Mouse (Mus musculus) MEL (cell line): ENCODE measurements around the gene Grip1. TPM values are rescaled to one million over a fixed set of nuclear protein-coding genes. Genes with fewer than 3 reads are reported as not detected.

ENCODE experiments used
- DNase-seq: peaks from one replicate; pipeline ENCODE4 v3.0.0; 2011; ENCODE audit warnings: low read depth, low spot score
- H3K27ac ChIP-seq: 2 replicates; pipeline ENCODE4 v1.5.1; 2012; ENCODE audit warnings: low read depth, mild to moderate bottlenecking, control low read depth, low read length, moderate library complexity; ENCODE audit not compliant: control insufficient read depth
- H3K27me3 ChIP-seq, 2 experiments: fragments of 150-350 bp in 1 of 2; sonication (generic) in 1 of 2; 2 replicates each; pipeline ENCODE4 v1.6.1; 2012; ENCODE audit warnings: low read length in 2 of 2, mild to moderate bottlenecking in 2 of 2, improper control_type of control experiment in 1 of 2, moderate library complexity in 1 of 2; ENCODE audit not compliant: insufficient read depth in 2 of 2, control insufficient read depth in 1 of 2
- H3K36me3 ChIP-seq, 2 experiments: 2 replicates each; pipeline ENCODE4 v1.6.1; 2012 to 2014; ENCODE audit warnings: low read length in 2 of 2, improper control_type of control experiment in 1 of 2, inconsistent platforms in 1 of 2, mild to moderate bottlenecking in 1 of 2; ENCODE audit not compliant: insufficient read depth in 2 of 2, control insufficient read depth in 1 of 2
- H3K4me1 ChIP-seq, 2 experiments: fragments of 150-350 bp in 1 of 2; sonication (generic) in 1 of 2; 2 replicates each; pipeline ENCODE4 v1.6.1; 2012; ENCODE audit warnings: low read length in 2 of 2, improper control_type of control experiment in 1 of 2, mild to moderate bottlenecking in 1 of 2; ENCODE audit not compliant: insufficient read depth in 2 of 2, control insufficient read depth in 1 of 2
- H3K4me3 ChIP-seq, 2 experiments: fragments of 150-350 bp in 1 of 2; sonication (generic) in 1 of 2; 2 replicates each; pipeline ENCODE4 v1.5.1; 2012; ENCODE audit warnings: low read depth in 2 of 2, low read length in 2 of 2, mild to moderate bottlenecking in 2 of 2, moderate library complexity in 2 of 2, control low read depth in 1 of 2, improper control_type of control experiment in 1 of 2; ENCODE audit not compliant: control insufficient read depth in 1 of 2, insufficient read depth in 1 of 2
- H3K79me2 ChIP-seq: 2 replicates; pipeline ENCODE4 v1.6.1; 2012; ENCODE audit warnings: mild to moderate bottlenecking, low read length, moderate library complexity; ENCODE audit not compliant: control insufficient read depth, poor library complexity, insufficient read depth
- H3K9ac ChIP-seq: 2 replicates; pipeline ENCODE4 v1.6.1; 2012; ENCODE audit warnings: low read depth, mild to moderate bottlenecking, control low read depth, low read length, moderate library complexity; ENCODE audit not compliant: control insufficient read depth, poor library complexity, severe bottlenecking
- H3K9me3 ChIP-seq: fragments of 150-350 bp; sonication (generic); replicated peaks from 2 replicates; pipeline ENCODE4 v1.6.1; 2012; ENCODE audit warnings: mild to moderate bottlenecking, low read length, improper control_type of control experiment, moderate library complexity; ENCODE audit not compliant: insufficient read depth
- BHLHE40 ChIP-seq: IDR thresholded peaks from 2 replicates; pipeline ENCODE4 v1.6.1; 2012; ENCODE audit warnings: low read depth, mild to moderate bottlenecking, inconsistent platforms, low read length, improper control_type of control experiment, borderline replicate concordance
- CHD2 ChIP-seq: IDR thresholded peaks from 2 replicates; pipeline ENCODE4 v1.6.1; 2011; ENCODE audit warnings: low read length, improper control_type of control experiment
- E2F4 ChIP-seq: IDR thresholded peaks from 2 replicates; pipeline ENCODE4 v1.6.1; 2011; ENCODE audit warnings: low read depth, low read length, improper control_type of control experiment, borderline replicate concordance
- ELF1 ChIP-seq: IDR thresholded peaks from 2 replicates; pipeline ENCODE4 v1.6.1; 2014; ENCODE audit warnings: low read depth, mild to moderate bottlenecking, inconsistent platforms, low read length, improper control_type of control experiment, moderate library complexity
- ETS1 ChIP-seq: IDR thresholded peaks from 2 replicates; pipeline ENCODE4 v1.6.1; 2012; ENCODE audit warnings: low read depth, mild to moderate bottlenecking, inconsistent platforms, low read length, improper control_type of control experiment, moderate library complexity
- GABPA ChIP-seq: IDR thresholded peaks from 2 replicates; pipeline ENCODE4 v1.6.1; 2012; ENCODE audit warnings: low read depth, mild to moderate bottlenecking, inconsistent platforms, low read length, improper control_type of control experiment, moderate library complexity
- HCFC1 ChIP-seq: IDR thresholded peaks from 2 replicates; pipeline ENCODE4 v1.6.1; 2012; ENCODE audit warnings: low read depth, mild to moderate bottlenecking, inconsistent platforms, low read length, improper control_type of control experiment, moderate library complexity
- KAT2A ChIP-seq: conservative IDR thresholded peaks from 2 replicates; pipeline ENCODE4 v1.6.1; 2012; ENCODE audit warnings: low read depth, low read length, improper control_type of control experiment, inconsistent platforms
- MAX ChIP-seq: IDR thresholded peaks from 2 replicates; pipeline ENCODE4 v1.6.1; 2011; ENCODE audit warnings: low read length, improper control_type of control experiment
- MEF2A ChIP-seq: IDR thresholded peaks from 2 replicates; pipeline ENCODE4 v1.6.1; 2014; ENCODE audit warnings: low read depth, mild to moderate bottlenecking, inconsistent platforms, low read length, improper control_type of control experiment; ENCODE audit not compliant: poor library complexity, insufficient replicate concordance, severe bottlenecking; ENCODE audit errors: extremely low read depth
- MYB ChIP-seq: IDR thresholded peaks from 2 replicates; pipeline ENCODE4 v1.6.1; 2011; ENCODE audit warnings: mild to moderate bottlenecking, low read depth, low read length, improper control_type of control experiment
- MYC ChIP-seq: IDR thresholded peaks from 2 replicates; pipeline ENCODE4 v1.6.1; 2011; ENCODE audit warnings: low read depth, mild to moderate bottlenecking, low read length, improper control_type of control experiment, moderate library complexity
- POLR2A ChIP-seq, 2 experiments: IDR thresholded peaks; 2 replicates each; pipeline ENCODE4 v1.6.1; 2011 to 2012; ENCODE audit warnings: low read length in 2 of 2, mild to moderate bottlenecking in 2 of 2, control low read depth in 1 of 2, improper control_type of control experiment in 1 of 2, low read depth in 1 of 2, moderate library complexity in 1 of 2; ENCODE audit not compliant: control insufficient read depth in 1 of 2, insufficient read depth in 1 of 2, poor library complexity in 1 of 2
- RAD21 ChIP-seq: IDR thresholded peaks from 2 replicates; pipeline ENCODE4 v1.6.1; 2011; ENCODE audit warnings: mild to moderate bottlenecking, low read depth, low read length, improper control_type of control experiment
- TAL1 ChIP-seq: IDR thresholded peaks from 2 replicates; pipeline ENCODE4 v1.6.1; 2012; ENCODE audit warnings: mild to moderate bottlenecking, inconsistent platforms, low read length, moderate library complexity, mixed read lengths
- USF1 ChIP-seq: IDR thresholded peaks from 2 replicates; pipeline ENCODE4 v1.6.1; 2014; ENCODE audit warnings: low read depth, mild to moderate bottlenecking, inconsistent platforms, low read length, improper control_type of control experiment, moderate library complexity
- USF2 ChIP-seq, 2 experiments: IDR thresholded peaks; 2 replicates each; pipeline ENCODE4 v1.6.1; 2011 to 2012; ENCODE audit warnings: improper control_type of control experiment in 2 of 2, low read length in 2 of 2, borderline replicate concordance in 1 of 2, inconsistent platforms in 1 of 2, low read depth in 1 of 2, mild to moderate bottlenecking in 1 of 2; ENCODE audit not compliant: insufficient read depth in 1 of 2
- ZMIZ1 ChIP-seq: IDR thresholded peaks from 2 replicates; pipeline ENCODE4 v1.6.1; 2012; ENCODE audit warnings: low read depth, mild to moderate bottlenecking, inconsistent platforms, low read length, improper control_type of control experiment, moderate library complexity
- ZNF384 ChIP-seq: IDR thresholded peaks from 2 replicates; pipeline ENCODE4 v1.6.1; 2012; ENCODE audit warnings: low read depth, mild to moderate bottlenecking, inconsistent platforms, low read length, improper control_type of control experiment
- polyA plus RNA-seq, 2 experiments: library from polyadenylated mRNA; stranded (reverse) in 1 of 2; unstranded in 1 of 2; fragments of >175 nt in 1 of 2; fragments of >200 nt in 1 of 2; gene quantifications; 2 replicates each; pipeline versions ENCODE4 v1.2.1 to v1.2.4; 2012; ENCODE audit warnings: low replicate concordance in 2 of 2, low read depth in 1 of 2; ENCODE audit not compliant: insufficient read length in 2 of 2, insufficient read depth in 1 of 2, missing spikeins in 1 of 2
- total RNA-seq: library from RNA; depleted of rRNA; stranded (reverse); fragments of 300-350 nt; gene quantifications from 2 replicates; pipeline ENCODE4 v1.2.3, GENCODE M21; 2012; rRNA removed

The Grip1 gene
- total and polyA plus RNA-seq, 3 experiments = 0.04 TPM; not detected in 2

DNA sequence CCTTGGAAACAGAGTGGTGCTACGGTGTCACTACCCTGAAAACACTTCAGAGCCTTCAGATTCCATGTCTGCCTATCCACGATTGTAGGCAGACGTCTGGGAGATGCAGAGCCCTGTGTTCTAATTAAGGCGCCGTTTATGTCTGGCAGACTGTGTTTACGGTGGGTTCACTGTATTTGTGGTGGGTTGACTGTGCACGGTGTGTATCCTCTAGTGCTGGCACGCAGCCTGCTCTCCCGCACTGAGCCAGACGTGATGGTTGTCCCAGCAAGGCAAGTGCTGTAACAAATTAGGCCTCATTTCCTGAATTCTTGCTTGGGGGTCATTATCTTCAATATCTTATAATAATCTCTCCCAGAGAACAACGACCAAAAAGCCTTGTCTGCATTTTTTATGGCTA is 680.1 kb downstream of the Grip1 start:
- TF ChIP-seq RAD21 = no peak
- no peak for TF ChIP-seq HCFC1
- TF ChIP-seq USF2 (IDR thresholded peaks at IDR 0.05; ENCODE audit: borderline replicate concordance in 1 of 2, insufficient read depth in 1 of 2, low read depth in 1 of 2, low read length in 2 of 2) = no peak
- no peak for TF ChIP-seq ETS1
- H3K27me3 ChIP-seq = no peaks in the 10 kb centered on the region
- no peak overlapping the region for H3K4me3 ChIP-seq
- no peak for DNase-seq
- no peaks in the 10 kb centered on the region for H3K9me3 ChIP-seq
- no peaks in the 10 kb centered on the region for H3K4me1 ChIP-seq
- no peaks in the 10 kb centered on the region for H3K36me3 ChIP-seq
- H3K9ac ChIP-seq = no peak overlapping the region
- H3K79me2 ChIP-seq = no peaks in the 10 kb centered on the region
- H3K27ac ChIP-seq = no peak overlapping the region

DNA sequence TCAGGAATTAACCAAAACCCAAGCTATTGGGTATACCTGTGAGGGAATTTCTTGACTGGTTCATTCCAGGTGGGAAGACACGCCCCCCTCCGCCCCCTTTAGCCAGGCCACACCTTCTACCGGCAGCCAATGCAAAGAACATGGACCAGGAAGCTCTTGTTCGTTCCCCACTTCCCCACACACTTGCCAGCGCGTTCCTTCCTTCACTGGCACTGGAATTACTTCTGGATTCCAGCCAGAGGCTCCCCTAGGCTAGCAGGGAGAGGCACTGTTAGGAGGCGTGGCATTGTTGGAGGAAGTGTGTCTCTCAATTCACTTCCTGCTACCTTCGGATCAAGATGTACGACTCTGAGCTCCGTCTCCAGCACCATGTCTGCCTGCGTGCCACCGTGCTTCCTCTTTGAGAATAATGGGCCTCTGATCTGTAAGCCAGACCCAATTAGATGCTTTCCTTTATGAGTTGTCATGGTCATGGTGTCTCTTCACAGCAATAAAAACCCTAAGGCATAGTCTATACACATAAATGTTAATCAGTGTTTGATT is 682.5 kb downstream of the Grip1 start:
- TF ChIP-seq E2F4 = no peak
- TF ChIP-seq POLR2A (IDR thresholded peaks at IDR 0.05; ENCODE audit: control insufficient read depth in 1 of 2, insufficient read depth in 1 of 2, low read depth in 1 of 2, low read length in 2 of 2, poor library complexity in 1 of 2) = no peak
- TF ChIP-seq TAL1 = no peak
- TF ChIP-seq MYB = no peak
- no peak for TF ChIP-seq ETS1
- no peak for TF ChIP-seq RAD21
- TF ChIP-seq MYC = no peak
- TF ChIP-seq USF2 (IDR thresholded peaks at IDR 0.05; ENCODE audit: borderline replicate concordance in 1 of 2, insufficient read depth in 1 of 2, low read depth in 1 of 2, low read length in 2 of 2) = no peak
- no peak for TF ChIP-seq CHD2
- no peak for TF ChIP-seq ELF1
- TF ChIP-seq ZMIZ1 = no peak
- no peak for TF ChIP-seq MAX
- no peak for TF ChIP-seq GABPA
- no peak for TF ChIP-seq MEF2A
- no peak for TF ChIP-seq KAT2A
- no peak for TF ChIP-seq ZNF384
- TF ChIP-seq USF1 = no peak
- TF ChIP-seq BHLHE40 = no peak
- H3K9me3 ChIP-seq = no peaks in the 10 kb centered on the region
- peaks cover 0 to 2% of the 10 kb centered on the region in 2 experiments; a peak in 1 of 4 replicates for H3K36me3 ChIP-seq
- no peak overlapping the region for H3K4me3 ChIP-seq
- H3K79me2 ChIP-seq = no peaks in the 10 kb centered on the region
- peaks cover 0 to 5% of the 10 kb centered on the region in 2 experiments; a peak in 2 of 4 replicates for H3K4me1 ChIP-seq
- no peak overlapping the region for H3K9ac ChIP-seq
- H3K27ac ChIP-seq = no peak overlapping the region
- no peaks in the 10 kb centered on the region for H3K27me3 ChIP-seq
- DNase-seq = no peak

Other genes with a start within 250 kb of the Grip1 start
- 59.4 and 66.9 TPM in 2 replicates for gene Cand1, start 213.8 kb upstream of the Grip1 start, total RNA-seq
- 100 to 1,000 TPM; 161 to 187 TPM for gene Cand1, start 213.8 kb upstream of the Grip1 start, polyA plus RNA-seq